Mouse (Mus musculus): ENCODE measurements at regions not wholly inside any gene's neighbourhood (a gene's known extent, or its start where the extent isn't known, plus 50 kb on each side); places are given as distances from the start of the nearest gene placed in this dataset.
"Not testable (repeated sequence)": the region's sequence is repeated elsewhere in the genome, so short reads cannot be mapped to it uniquely, and the experiment has no call there.

GRCm38 (mm10) chr15:5625367-5625766 is 381.4 kb upstream of the Ptger4 start:
- no peak for DNase-seq (ENCODE audit: low spot score in 2 of 2)

GRCm38 (mm10) chr15:5646673-5647072 is 402.7 kb upstream of the Ptger4 start:
- DNase-seq (ENCODE audit: low spot score in 2 of 2): no peak

DNA sequence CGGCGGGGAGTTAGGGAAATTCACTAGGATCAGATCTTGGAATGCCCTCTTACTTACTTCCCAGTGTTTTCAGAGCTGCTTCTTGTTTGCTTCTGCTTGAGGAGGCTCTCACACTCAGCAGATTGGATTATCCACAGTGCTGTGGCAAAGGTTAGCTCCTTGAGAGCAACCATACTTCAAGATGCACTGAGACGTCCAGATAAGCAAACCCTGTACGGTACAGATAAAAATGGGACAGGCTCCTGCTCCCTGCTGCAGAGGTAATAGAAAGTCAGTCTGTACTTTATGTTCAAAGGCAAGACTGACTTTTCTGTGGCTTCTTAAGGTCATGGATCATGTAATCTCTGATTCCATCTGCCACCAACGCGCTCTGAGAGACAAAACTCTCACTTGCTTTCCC is 414.8 kb upstream of the Ptger4 start:
- no peak for DNase-seq (ENCODE audit: low spot score in 2 of 2)

GRCm38 (mm10) chr15:5660819-5661218 is 416.8 kb upstream of the Ptger4 start:
- no peak for DNase-seq (ENCODE audit: low spot score in 2 of 2)

DNA sequence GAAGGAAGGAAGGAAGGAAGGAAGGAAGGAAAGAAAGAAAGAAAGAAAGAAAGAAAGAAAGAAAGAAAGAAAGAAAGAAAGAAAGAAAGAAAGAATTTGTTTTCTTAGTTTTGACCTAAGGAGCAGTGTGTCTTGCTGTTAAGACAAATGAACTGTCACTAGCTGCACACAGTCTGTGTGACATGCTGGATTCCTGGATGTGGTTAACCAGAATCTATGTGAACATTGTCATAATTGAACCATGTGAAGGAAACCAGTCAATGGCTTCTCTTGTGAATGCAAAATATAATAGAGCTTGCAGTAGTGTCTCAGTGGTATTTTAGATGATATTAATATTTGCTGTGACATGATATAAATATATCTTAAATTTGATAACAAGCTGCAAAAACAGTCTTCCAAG is 427.8 kb upstream of the Ptger4 start:
- no peak for DNase-seq (ENCODE audit: low spot score in 2 of 2)

DNA sequence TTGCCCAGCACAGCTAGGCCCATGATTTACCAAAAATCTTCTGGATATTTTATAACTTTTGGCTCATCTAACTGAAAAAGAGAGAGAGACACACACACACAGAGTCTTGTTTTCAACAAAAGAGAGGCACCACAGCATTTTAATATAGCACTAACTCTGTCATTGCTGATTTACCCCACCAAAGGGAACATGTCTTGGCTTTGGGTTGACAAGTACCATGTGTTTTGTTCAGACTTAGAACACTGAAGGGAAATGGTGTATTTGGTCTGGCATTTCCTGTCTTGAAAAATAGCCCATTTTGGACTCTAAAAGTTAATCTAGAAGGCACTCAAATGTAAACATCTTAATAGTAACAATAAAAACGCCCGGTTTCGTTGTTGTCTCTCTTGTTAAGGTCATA is 432.7 kb upstream of the Ptger4 start:
- DNase-seq (ENCODE audit: low spot score in 2 of 2): no peak

- no peak for DNase-seq (ENCODE audit: low spot score in 2 of 2)
These were observed 449.8 kb upstream of the Ptger4 start for GRCm38 (mm10) chr15:5693810-5694209.

DNA sequence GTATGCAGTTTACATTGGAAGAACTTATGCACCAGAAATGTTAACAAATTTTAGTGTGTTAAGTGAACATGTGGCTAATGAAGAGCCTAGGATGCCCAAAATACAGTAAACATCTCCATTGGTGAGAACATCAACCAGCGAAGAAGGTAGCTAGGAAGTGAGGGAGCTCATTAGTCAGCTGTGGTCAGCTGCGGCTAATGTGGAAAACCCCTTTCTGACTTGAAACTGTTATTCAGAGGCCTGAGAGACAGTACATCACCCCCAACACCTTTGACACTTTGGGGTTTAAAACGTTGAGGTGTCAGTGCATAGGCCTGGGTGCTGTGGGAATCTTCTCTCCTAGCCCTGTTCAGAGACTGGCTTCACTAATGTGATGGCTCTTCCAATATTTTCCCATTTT is 451.0 kb upstream of the Ptger4 start:
- no peak for DNase-seq (ENCODE audit: low spot score in 2 of 2)

- DNase-seq (ENCODE audit: low spot score in 2 of 2): no peak
These were observed 464.5 kb upstream of the Ptger4 start for GRCm38 (mm10) chr15:5708454-5708853.

GRCm38 (mm10) chr15:5740658-5741057 is 496.7 kb upstream of the Ptger4 start:
- DNase-seq (ENCODE audit: low spot score in 2 of 2): no peak

DNA sequence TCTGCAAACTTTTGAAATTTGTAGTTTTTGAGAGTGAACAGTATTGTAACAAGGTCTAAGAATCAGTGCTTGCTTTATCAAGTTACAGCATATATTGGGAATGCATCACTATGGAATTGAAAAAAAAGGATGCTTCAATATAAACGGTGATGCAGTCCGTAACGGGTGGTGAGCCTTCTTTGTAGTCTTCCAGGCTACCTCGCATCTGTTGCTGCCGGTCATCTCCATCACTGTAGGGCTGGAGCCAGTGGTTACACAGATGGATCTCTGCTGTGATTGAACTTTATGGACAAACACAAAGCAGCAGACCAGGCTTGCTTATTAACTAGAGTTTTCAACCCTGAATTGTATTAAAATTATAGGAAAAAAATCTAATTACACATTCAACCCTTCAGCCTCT is 499.9 kb upstream of the Ptger4 start:
- no peak for DNase-seq (ENCODE audit: low spot score in 2 of 2)

DNA sequence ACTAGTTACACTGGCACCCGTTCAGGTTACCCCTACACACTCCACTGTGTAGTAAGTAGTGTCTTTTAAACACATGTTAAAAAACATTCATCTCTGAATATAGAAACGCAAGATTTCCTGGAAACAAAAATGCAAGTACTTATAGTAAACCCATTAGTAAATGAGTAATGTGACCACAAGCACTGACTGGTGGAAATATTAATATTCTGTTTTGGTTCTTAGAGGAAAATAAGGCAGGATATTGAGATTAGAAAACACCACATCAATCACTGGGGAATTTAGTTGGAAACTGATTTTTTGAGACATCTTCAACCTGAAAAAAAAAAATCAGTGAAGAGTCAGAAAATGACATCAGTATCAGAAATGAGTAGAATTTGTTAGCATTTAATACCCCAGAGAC is 514.7 kb upstream of the Ptger4 start:
- DNase-seq (ENCODE audit: low spot score in 2 of 2): no peak

DNA sequence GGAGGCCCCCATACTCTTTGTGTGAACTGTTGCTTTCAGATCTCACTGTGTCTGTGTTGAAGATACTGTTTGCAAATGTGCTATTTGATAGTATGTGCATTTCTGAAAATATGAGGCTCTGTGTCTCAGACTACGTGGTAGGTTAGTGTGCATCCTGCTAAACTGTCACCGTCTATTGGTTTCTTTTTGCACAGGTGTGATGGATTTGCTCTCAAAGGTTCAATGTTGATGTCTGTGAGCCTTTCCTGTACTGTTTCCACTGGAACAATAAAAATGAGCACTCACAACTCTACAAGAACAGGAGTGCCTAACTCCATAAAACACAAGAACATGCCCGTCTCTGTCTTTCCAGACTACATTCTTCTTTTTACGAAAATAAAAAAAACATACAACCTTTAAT is 518.2 kb upstream of the Ptger4 start:
- no peak for DNase-seq (ENCODE audit: low spot score in 2 of 2)

DNA sequence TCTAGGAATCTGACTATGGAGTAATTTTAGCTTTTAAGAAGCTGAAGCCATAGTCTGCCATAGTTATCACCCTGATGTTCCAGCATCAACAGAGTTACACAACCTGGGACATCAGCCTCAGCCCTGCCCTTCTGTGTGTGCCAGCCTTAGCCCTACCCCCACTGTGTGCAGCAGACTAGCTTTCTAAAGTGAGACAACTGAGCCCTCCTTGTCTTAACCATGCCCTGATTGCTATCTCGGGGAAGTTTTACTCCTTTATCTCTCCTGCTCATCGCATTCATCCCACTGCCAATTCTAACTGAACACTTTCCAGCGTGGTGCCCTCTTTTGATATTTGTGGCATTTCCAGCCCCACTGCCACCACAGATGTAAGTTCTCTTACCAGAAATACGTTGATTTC is 522.5 kb upstream of the Dab2 start:
- DNase-seq (ENCODE audit: low spot score in 2 of 2): no peak

GRCm38 (mm10) chr15:5799917-5800316 is 499.7 kb upstream of the Dab2 start:
- no peak for DNase-seq (ENCODE audit: low spot score in 2 of 2)

DNA sequence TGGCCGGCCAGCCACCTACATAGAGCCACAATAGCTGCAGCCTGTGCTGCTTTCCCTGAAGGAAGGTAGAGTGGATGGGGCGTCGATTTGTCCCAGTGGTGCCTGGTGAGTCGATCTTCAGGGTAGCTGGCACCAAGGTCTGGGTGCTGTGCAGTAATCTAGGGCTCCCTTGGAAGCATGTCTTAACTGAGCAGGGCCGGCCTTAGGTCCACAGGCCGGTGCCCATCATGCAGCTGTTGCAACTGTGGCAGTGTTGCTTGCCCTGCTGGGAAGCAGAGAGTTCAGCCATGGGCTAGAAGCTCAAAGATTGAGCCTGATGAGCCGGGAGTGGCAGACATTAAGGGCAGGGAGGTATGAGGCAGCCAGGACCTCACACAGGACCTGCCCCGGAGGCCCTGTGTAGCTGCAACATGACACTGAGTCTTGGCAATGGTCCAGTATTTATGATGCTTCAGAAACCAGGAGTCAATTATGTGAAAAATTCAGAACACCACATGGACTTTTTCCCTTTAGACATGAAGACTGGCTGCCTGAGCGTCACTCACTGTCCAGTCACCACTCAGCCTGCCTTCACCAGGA is 488.3 kb upstream of the Dab2 start:
- DNase-seq (ENCODE audit: low spot score in 2 of 2): no peak

GRCm38 (mm10) chr15:5811958-5812357 is 487.6 kb upstream of the Dab2 start:
- DNase-seq (ENCODE audit: low spot score in 2 of 2): no peak

- no peak for DNase-seq (ENCODE audit: low spot score in 2 of 2)
These were observed 481.5 kb upstream of the Dab2 start for GRCm38 (mm10) chr15:5817901-5818576.

DNA sequence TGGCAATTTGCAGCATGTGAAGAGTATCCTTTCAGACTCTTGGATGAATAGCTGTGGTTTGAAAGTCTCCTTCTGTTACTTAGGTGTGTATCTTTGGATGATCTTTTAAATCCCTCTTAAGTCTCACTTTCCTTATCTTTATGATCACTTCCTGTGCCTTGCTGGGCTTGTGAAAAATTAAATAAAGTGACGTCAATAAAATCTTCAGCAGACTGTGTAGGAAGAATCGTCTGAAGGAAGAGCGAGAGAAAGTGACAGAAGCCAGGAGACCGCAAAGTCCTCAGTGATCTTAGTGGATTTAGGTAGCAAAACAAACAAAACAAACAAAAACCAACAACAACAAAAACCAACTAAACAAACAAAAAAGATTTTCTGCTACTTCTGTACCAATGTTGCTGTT is 459.6 kb upstream of the Dab2 start:
- DNase-seq (ENCODE audit: low spot score in 2 of 2): no peak

DNA sequence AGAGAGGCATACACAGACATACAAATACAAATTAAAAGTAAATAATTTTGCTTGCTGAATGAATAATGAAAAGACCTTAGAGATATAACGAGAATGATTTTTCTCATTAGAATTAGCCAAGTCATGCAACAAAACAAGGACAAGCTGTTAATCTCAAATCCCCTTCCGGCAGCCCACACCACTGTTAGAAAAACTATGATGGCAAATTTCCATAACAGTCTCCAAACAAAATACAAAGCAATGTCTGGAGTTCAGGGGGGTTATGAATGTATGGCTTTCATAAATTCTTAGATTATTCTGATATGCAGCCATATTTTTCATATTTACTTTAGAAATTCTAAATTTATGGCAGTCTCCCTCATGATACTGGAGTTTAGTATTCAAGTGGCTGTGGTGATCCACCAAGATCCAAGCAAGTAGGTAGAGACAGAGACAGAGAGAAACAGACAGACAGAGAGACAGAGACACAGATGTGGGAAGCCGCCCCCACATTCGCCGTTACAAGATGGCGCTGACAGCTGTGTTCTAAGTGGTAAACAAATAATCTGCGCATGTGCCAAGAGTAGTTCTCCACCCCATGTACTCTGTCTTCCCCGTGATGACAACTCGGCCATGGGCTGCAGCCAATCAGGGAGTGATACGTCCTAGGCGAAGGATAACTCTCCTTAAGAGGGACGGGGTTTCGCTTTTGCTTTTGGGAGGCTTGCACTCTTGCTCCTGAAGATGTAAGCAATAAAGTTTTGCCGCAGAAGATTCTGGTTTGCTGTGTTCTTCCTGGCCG is 458.0 kb upstream of the Dab2 start:
- not testable (repeated sequence) for DNase-seq (ENCODE audit: low spot score in 2 of 2)

GRCm38 (mm10) chr15:5846571-5846970 is 453.0 kb upstream of the Dab2 start:
- no peak for DNase-seq (ENCODE audit: low spot score in 2 of 2)

GRCm38 (mm10) chr15:5847413-5848100 is 452.0 kb upstream of the Dab2 start:
- no peak for DNase-seq (ENCODE audit: low spot score in 2 of 2)

DNA sequence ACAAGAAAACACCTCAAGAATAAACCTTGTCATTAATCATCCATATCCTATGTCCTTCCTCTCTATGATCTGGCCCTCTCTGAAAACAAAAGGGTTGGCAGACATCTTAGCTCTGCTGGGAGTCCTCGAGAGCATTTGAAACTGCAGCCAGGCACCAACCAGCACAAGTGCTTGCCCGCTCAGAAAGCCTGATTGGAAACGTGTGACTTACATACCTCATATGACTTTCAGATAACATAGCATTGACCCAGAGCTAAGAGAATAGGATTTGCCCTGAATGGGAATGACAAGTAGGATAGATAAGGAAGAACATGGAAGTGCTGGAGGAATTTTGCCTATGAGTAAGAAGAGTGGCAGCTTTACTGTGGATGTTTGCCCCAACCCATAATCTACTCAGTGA is 447.1 kb upstream of the Dab2 start:
- DNase-seq (ENCODE audit: low spot score in 2 of 2): no peak

All from left cerebral cortex, adult 9 months (tissue).